Mouse (Mus musculus) erythroblast, embryonic 14.5 days (primary cell): ENCODE measurements around the gene Plekha1. TPM values are rescaled to one million over a fixed set of nuclear protein-coding genes. Genes with fewer than 3 reads are reported as not detected.

ENCODE experiments used
- H3K27me3 ChIP-seq: 2 replicates; pipeline ENCODE4 v1.6.1; 2012; ENCODE audit warnings: inconsistent platforms; ENCODE audit not compliant: control insufficient read depth
- H3K36me3 ChIP-seq: 2 replicates; pipeline ENCODE4 v1.6.1; 2012; ENCODE audit warnings: mild to moderate bottlenecking, inconsistent platforms; ENCODE audit not compliant: control insufficient read depth
- H3K4me1 ChIP-seq: 2 replicates; pipeline ENCODE4 v1.6.1; 2012; ENCODE audit warnings: inconsistent platforms; ENCODE audit not compliant: control insufficient read depth
- H3K4me3 ChIP-seq: replicated peaks from 2 replicates; pipeline ENCODE3; 2012; ENCODE audit warnings: moderate library complexity, mild to moderate bottlenecking, inconsistent platforms
- H3K9me3 ChIP-seq: 2 replicates; pipeline ENCODE4 v1.6.1; 2012; ENCODE audit warnings: low read length, inconsistent platforms, mixed read lengths; ENCODE audit not compliant: control insufficient read depth
- GATA1 ChIP-seq: IDR thresholded peaks from 2 replicates; pipeline ENCODE4 v1.6.1; 2012; ENCODE audit warnings: low read length, inconsistent platforms, mixed read lengths
- TAL1 ChIP-seq: IDR thresholded peaks from 3 replicates; pipeline ENCODE4 v1.6.1; 2012; ENCODE audit warnings: low read length, inconsistent platforms, mixed read lengths
- polyA plus RNA-seq: library from polyadenylated mRNA; stranded (reverse); fragments of >175 nt; gene quantifications from 2 replicates; pipeline ENCODE4 v1.2.3, GENCODE M21; 2012

Plekha1 gene
- polyA plus RNA-seq, 1 experiment, result not detected

- Histone ChIP-seq H3K36me3 (no peaks in the 10 kb centered on the region), H3K9me3 (no peaks in the 10 kb centered on the region), H3K4me3 (no peak overlapping the region), H3K4me1 (no peaks in the 10 kb centered on the region), H3K27me3 (peaks cover 10% of the 10 kb centered on the region)
- no peak for TF ChIP-seq GATA1
- TF ChIP-seq TAL1, result no peak
Measured at GRCm38 (mm10) chr7:130943280-130943895, 77.8 kb downstream of the Plekha1 start.

GRCm38 (mm10) chr7:130944766-130945475, 79.4 kb downstream of the Plekha1 start:
- Histone ChIP-seq H3K4me1 (no peaks in the 10 kb centered on the region), H3K4me3 (no peak overlapping the region), H3K27me3 (0 out of 2 replicates have a peak, but pooled peaks cover 2% of the 10 kb centered on the region), H3K9me3 (no peaks in the 10 kb centered on the region), H3K36me3 (no peaks in the 10 kb centered on the region)
- no peak for TF ChIP-seq GATA1
- TF ChIP-seq TAL1, result no peak

- no peaks in the 10 kb centered on the region for H3K4me1 ChIP-seq
- no peaks in the 10 kb centered on the region for H3K36me3 ChIP-seq
- H3K9me3 ChIP-seq, result no peaks in the 10 kb centered on the region
- H3K27me3 ChIP-seq, result 0 out of 2 replicates have a peak, but pooled peaks cover 2% of the 10 kb centered on the region
- TF ChIP-seq TAL1 (no peak), GATA1 (no peak)
- no peak overlapping the region for H3K4me3 ChIP-seq
Measured at GRCm38 (mm10) chr7:130945730-130946129, 80.2 kb downstream of the Plekha1 start.

- TF ChIP-seq GATA1 (no peak), TAL1 (no peak)
- Histone ChIP-seq H3K36me3 (no peaks in the 10 kb centered on the region), H3K4me3 (no peak overlapping the region), H3K4me1 (no peaks in the 10 kb centered on the region), H3K9me3 (no peaks in the 10 kb centered on the region), H3K27me3 (0 out of 2 replicates have a peak, but pooled peaks cover 2% of the 10 kb centered on the region)
Measured at GRCm38 (mm10) chr7:130946303-130946702, 80.7 kb downstream of the Plekha1 start.

- Histone ChIP-seq H3K36me3 (no peaks in the 10 kb centered on the region), H3K4me1 (no peaks in the 10 kb centered on the region), H3K9me3 (no peaks in the 10 kb centered on the region), H3K27me3 (0 out of 2 replicates have a peak, but pooled peaks cover 2% of the 10 kb centered on the region), H3K4me3 (no peak overlapping the region)
- TF ChIP-seq TAL1, result no peak
- no peak for TF ChIP-seq GATA1
Measured at GRCm38 (mm10) chr7:130948563-130949208, 83.1 kb downstream of the Plekha1 start.

GRCm38 (mm10) chr7:130949331-130949751, 83.8 kb downstream of the Plekha1 start:
- Histone ChIP-seq H3K4me1 (no peaks in the 10 kb centered on the region), H3K4me3 (no peak overlapping the region), H3K9me3 (no peaks in the 10 kb centered on the region), H3K27me3 (0 out of 2 replicates have a peak, but pooled peaks cover 2% of the 10 kb centered on the region), H3K36me3 (no peaks in the 10 kb centered on the region)
- TF ChIP-seq GATA1 (no peak), TAL1 (no peak)

- no peak for TF ChIP-seq TAL1
- no peak for TF ChIP-seq GATA1
- Histone ChIP-seq H3K27me3 (0 out of 2 replicates have a peak, but pooled peaks cover 2% of the 10 kb centered on the region), H3K9me3 (peaks cover 4% of the 10 kb centered on the region; the same call in 1 of the 2 replicates), H3K36me3 (no peaks in the 10 kb centered on the region), H3K4me3 (no peak overlapping the region), H3K4me1 (no peaks in the 10 kb centered on the region)
Measured at GRCm38 (mm10) chr7:130950482-130950881, 84.9 kb downstream of the Plekha1 start.

- H3K36me3 ChIP-seq, result no peaks in the 10 kb centered on the region
- H3K9me3 ChIP-seq, result peaks cover 4% of the 10 kb centered on the region; the same call in 1 of the 2 replicates
- H3K4me3 ChIP-seq, result no peak overlapping the region
- TF ChIP-seq TAL1 (no peak), GATA1 (no peak)
- 0 out of 2 replicates have a peak, but pooled peaks cover 2% of the 10 kb centered on the region for H3K27me3 ChIP-seq
- no peaks in the 10 kb centered on the region for H3K4me1 ChIP-seq
Measured at GRCm38 (mm10) chr7:130951004-130951403, 85.4 kb downstream of the Plekha1 start.

GRCm38 (mm10) chr7:130953376-130953775, 87.8 kb downstream of the Plekha1 start:
- Histone ChIP-seq H3K36me3 (no peaks in the 10 kb centered on the region), H3K27me3 (no peaks in the 10 kb centered on the region), H3K4me3 (no peak overlapping the region), H3K9me3 (peaks cover 4% of the 10 kb centered on the region; the same call in 1 of the 2 replicates), H3K4me1 (no peaks in the 10 kb centered on the region)
- no peak for TF ChIP-seq GATA1
- no peak for TF ChIP-seq TAL1
